Mouse (Mus musculus): Measurements from ENCODE around the gene Csrnp1.

Csrnp1 gene

GRCm38 (mm10) chr9:119978151-119978810 lies 6.2 kb downstream of the Csrnp1 start:
- peak; percentile 93 for DNase-seq (ENCODE audit: low read depth, low spot score)

- DNase-seq (ENCODE audit: low read depth, low spot score): peak; percentile 47
Measured at GRCm38 (mm10) chr9:119977557-119978060, 6.8 kb downstream of the Csrnp1 start.

- peak; percentile 78 for DNase-seq (ENCODE audit: low read depth, low spot score)
Measured at GRCm38 (mm10) chr9:119976704-119977556, 7.5 kb downstream of the Csrnp1 start.

GRCm38 (mm10) chr9:119975286-119975685 lies 9.2 kb downstream of the Csrnp1 start:
- no peak for DNase-seq (ENCODE audit: low read depth, low spot score)

- peak; percentile 37 for DNase-seq (ENCODE audit: low read depth, low spot score)
Measured at GRCm38 (mm10) chr9:119974609-119975008, 9.8 kb downstream of the Csrnp1 start.

- peak; percentile 69 for DNase-seq (ENCODE audit: low read depth, low spot score)
Measured at GRCm38 (mm10) chr9:119973869-119974520, 10.5 kb downstream of the Csrnp1 start.

GRCm38 (mm10) chr9:119973281-119973680 lies 11.2 kb downstream of the Csrnp1 start:
- no peak for DNase-seq (ENCODE audit: low read depth, low spot score)

- no peak for DNase-seq (ENCODE audit: low read depth, low spot score)
Measured at GRCm38 (mm10) chr9:119972582-119972981, 11.9 kb downstream of the Csrnp1 start.

- DNase-seq (ENCODE audit: low read depth, low spot score): no peak
Measured at GRCm38 (mm10) chr9:119972166-119972565, 12.3 kb downstream of the Csrnp1 start.

GRCm38 (mm10) chr9:119970763-119971656 lies 13.4 kb downstream of the Csrnp1 start:
- no peak for DNase-seq (ENCODE audit: low read depth, low spot score)

GRCm38 (mm10) chr9:119970221-119970620 lies 14.2 kb downstream of the Csrnp1 start:
- DNase-seq (ENCODE audit: low read depth, low spot score): peak; percentile 56

- no peak for DNase-seq (ENCODE audit: low read depth, low spot score)
Measured at GRCm38 (mm10) chr9:119969811-119970210, 14.6 kb downstream of the Csrnp1 start.

- no peak for DNase-seq (ENCODE audit: low read depth, low spot score)
Measured at GRCm38 (mm10) chr9:119966221-119966910, 18.1 kb downstream of the Csrnp1 start.

GRCm38 (mm10) chr9:119965186-119965585 lies 19.3 kb downstream of the Csrnp1 start:
- DNase-seq (ENCODE audit: low read depth, low spot score): no peak

GRCm38 (mm10) chr9:119964206-119964605 lies 20.3 kb downstream of the Csrnp1 start:
- no peak for DNase-seq (ENCODE audit: low read depth, low spot score)

GRCm38 (mm10) chr9:119962987-119963667 lies 21.3 kb downstream of the Csrnp1 start:
- peak; percentile 86 for DNase-seq (ENCODE audit: low read depth, low spot score)

GRCm38 (mm10) chr9:119962216-119962615 lies 22.2 kb downstream of the Csrnp1 start:
- no peak for DNase-seq (ENCODE audit: low read depth, low spot score)

GRCm38 (mm10) chr9:119958835-119959234 lies 25.6 kb downstream of the Csrnp1 start:
- DNase-seq (ENCODE audit: low read depth, low spot score): no peak

- no peak for DNase-seq (ENCODE audit: low read depth, low spot score)
Measured at GRCm38 (mm10) chr9:119951388-119951787, 33.1 kb downstream of the Csrnp1 start.

GRCm38 (mm10) chr9:119950434-119950833 lies 34.0 kb downstream of the Csrnp1 start:
- no peak for DNase-seq (ENCODE audit: low read depth, low spot score)
